Mouse (Mus musculus): ENCODE results near the gene Pak7.

DNA sequence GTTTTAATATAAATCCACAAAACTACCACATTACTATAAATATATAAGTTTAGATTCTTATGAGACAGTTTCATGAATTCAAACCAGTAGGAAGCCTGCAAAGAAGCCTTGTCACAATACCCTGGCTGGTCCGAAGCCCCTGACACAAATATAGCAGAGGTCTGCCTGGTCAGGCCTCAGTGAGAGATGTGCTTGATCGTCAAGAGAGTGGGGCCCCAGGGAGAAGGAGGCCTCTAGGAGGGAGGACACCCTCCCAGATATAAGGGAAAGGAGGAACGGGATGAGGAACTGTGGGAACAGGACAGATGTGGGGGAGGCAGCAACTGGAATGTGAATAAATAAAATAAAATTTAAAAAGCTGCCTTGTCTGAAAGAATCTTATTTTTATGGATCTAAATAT, 37.3 kb downstream of the Pak7 start:
- no peak for TF ChIP-seq GATA1 (IDR thresholded peaks at IDR 0.05; ENCODE audit: borderline replicate concordance, low read length)
- no peak for TF ChIP-seq FLI1 (IDR thresholded peaks at IDR 0.05; ENCODE audit: low read length)

All from megakaryocyte, embryonic 14.5 days (primary cell).